Mouse (Mus musculus): ENCODE data around the gene Tgfbr1. TPM values are rescaled to one million over a fixed set of nuclear protein-coding genes. Genes with fewer than 3 reads are reported as not detected.

The Tgfbr1 gene
- 72.3 TPM for polyA plus RNA-seq (2017; shearing (Covaris generic))

DNA sequence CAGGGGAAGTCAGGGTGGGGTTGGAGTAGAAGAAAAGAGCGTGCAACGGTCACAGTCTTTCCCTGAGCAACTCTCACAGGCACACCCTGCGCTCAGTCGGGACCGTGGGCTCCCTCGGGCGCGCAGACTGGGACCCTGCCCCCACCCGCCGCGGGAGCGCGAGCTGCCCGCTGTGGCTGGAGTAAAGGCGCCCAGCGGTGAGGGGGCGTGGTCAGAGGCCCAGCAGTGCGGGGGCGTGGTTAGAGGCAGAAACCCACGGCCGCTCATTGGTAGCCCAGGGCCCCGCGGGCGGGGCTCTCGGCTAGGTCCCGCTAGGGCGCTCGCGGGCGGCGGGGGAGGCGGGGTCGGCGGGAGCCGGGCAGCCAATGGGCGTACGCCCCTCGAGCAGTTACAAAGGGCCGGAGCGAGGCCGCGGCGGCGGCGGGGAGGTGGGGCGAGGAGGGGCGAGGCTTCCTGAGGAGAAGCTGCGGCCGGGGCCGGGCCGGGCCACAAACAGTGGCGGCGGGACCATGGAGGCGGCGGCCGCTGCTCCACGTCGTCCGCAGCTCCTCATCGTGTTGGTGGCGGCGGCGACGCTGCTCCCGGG lies at the start of gene Tgfbr1:
TSS of gene Tgfbr1 (plus strand) at position 420 of the 586 bp plus-strand sequence.

Other genes starting within 250 kb of the Tgfbr1 start
- 0.96 TPM for gene Col15a1, start 145.1 kb upstream of the Tgfbr1 start, polyA plus RNA-seq (2017; shearing (Covaris generic))
- gene Alg2, start 121.1 kb downstream of the Tgfbr1 start, polyA plus RNA-seq (2017; shearing (Covaris generic)): 18.2 TPM
- 208 TPM for gene Sec61b, start 121.4 kb downstream of the Tgfbr1 start, polyA plus RNA-seq (2017; shearing (Covaris generic))